Mouse (Mus musculus) testis, adult 2 months (tissue): ENCODE results near the gene Rnf220.

Experiments
- CTCF ChIP-seq: fragments of 200-500 bp; IDR thresholded peaks from 2 replicates; pipeline ENCODE4 v1.5.1; 2012; ENCODE audit warnings: low read depth, mild to moderate bottlenecking, inconsistent platforms, low read length, moderate library complexity; ENCODE audit not compliant: control insufficient read depth, insufficient read depth, insufficient replicate concordance
- POLR2A ChIP-seq: fragments of 200-500 bp; IDR thresholded peaks from 2 replicates; pipeline ENCODE4 v1.6.1; 2012; ENCODE audit warnings: low read depth, mild to moderate bottlenecking, inconsistent platforms, low read length, moderate library complexity; ENCODE audit not compliant: control insufficient read depth

- TF ChIP-seq CTCF (no peak), POLR2A (no peak)
These were observed 48.6 kb upstream of the Rnf220 start for GRCm38 (mm10) chr4:117545448-117545847.
